Mouse (Mus musculus) cortical plate, adult 2 months (tissue): ENCODE results near the gene Il20ra.

ENCODE experiments used
- CTCF ChIP-seq: fragments of 200-500 bp; IDR thresholded peaks from 2 replicates; pipeline ENCODE4 v1.5.1; 2011; ENCODE audit warnings: mild to moderate bottlenecking, control low read depth, low read length; ENCODE audit not compliant: insufficient read depth; ENCODE audit errors: extremely low read depth
- POLR2A ChIP-seq: fragments of 200-500 bp; IDR thresholded peaks from 2 replicates; pipeline ENCODE4 v1.6.1; 2011; ENCODE audit warnings: mild to moderate bottlenecking, low read length, control low read depth; ENCODE audit not compliant: insufficient read depth; ENCODE audit errors: extremely low read depth

DNA sequence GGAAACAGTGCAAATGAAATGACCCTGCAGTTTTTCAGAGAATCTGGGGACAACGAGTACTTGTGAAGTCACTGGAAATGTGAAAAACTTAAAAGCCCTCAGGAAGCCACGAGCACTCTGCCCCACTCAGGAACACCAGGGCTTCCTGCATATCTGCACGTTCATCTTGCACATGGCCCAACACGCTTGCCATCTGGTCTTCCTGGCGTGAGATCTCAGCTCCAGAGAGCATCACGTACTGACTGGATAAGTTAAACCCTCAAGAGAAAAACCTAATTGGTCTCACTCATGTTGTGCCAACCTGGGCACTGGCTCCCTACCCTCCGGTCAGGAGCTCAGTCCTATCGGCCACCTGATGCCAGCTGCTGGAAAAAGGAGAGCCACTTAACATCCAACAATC lies 82.6 kb downstream of the Il20ra start:
- TF ChIP-seq POLR2A (no peak), CTCF (no peak)
